ENCODE assay signal across 9 mouse cellular contexts in the genomic region with DNA sequence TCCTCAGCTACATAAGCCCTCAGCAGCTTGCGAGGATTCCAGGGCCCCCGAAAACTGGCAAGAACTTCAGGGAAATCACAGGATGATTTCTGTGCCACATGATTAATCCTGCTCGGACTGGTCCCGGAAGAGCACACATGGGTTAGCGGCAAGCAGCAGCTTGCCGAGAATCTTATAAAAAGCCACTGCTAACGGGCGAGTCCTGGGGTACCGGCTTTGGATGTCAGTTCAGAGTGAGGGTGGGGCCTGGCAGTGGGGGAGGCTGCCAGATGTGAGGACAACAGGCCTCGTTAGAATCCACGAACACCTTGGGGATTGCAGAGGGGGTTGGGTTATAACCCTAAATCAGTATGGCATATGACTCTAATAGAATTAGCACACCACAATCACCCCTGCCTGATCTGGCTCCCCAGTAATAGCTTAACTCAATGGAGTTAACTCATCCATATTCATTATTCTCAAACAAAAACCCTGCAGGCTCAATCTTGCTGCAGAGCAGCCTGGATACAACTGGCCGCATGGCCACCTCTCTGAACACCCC. TPM values are rescaled to one million over a fixed set of nuclear protein-coding genes. Genes with fewer than 3 reads are reported as not detected.
DNase-seq lines count a peak whose midpoint lies in the region; ATAC-seq lines count a peak whose summit lies in the region.
"Had no signal": no experiment of that assay in that cellular context is flagged by ENCODE, and none has a peak within 500 bp of the region (broad histone marks: within the 10 kb centered on the region; RNA-seq: fewer than 3 reads in every experiment).

No protein-coding gene starts in this region.

- peak overlapping the region; percentile 60 for H3K9ac ChIP-seq in forebrain, embryonic 13.5 days
- peak overlapping the region; percentile 59 for H3K9ac ChIP-seq in limb, embryonic 13.5 days

- peaks cover 17% of the 10 kb centered on the region for H3K36me3 ChIP-seq in forebrain, embryonic 13.5 days (ENCODE audit: poor library complexity, severe bottlenecking)
- peaks cover 13% of the 10 kb centered on the region for H3K36me3 ChIP-seq in limb, embryonic 13.5 days

- peak overlapping the region; percentile 49 for H3K4me3 ChIP-seq in forebrain, embryonic 13.5 days
- peak overlapping the region; percentile 34 for H3K4me3 ChIP-seq in limb, embryonic 13.5 days

- H3K27me3 ChIP-seq in forebrain, embryonic 13.5 days: no peaks in the 10 kb centered on the region
- no peaks in the 10 kb centered on the region for H3K27me3 ChIP-seq in limb, embryonic 13.5 days

- peak overlapping the region; percentile 80 for H3K27ac ChIP-seq in forebrain, embryonic 13.5 days
- H3K27ac ChIP-seq in limb, embryonic 13.5 days: peak overlapping the region; percentile 55; the same call in 1 of the 2 replicates

- peaks cover 48% of the 10 kb centered on the region for H3K4me1 ChIP-seq in forebrain, embryonic 13.5 days
- H3K4me1 ChIP-seq in limb, embryonic 13.5 days: peaks cover 66% of the 10 kb centered on the region

- DNase-seq in cerebellum, postnatal 10 days: peak; percentile 46 to 53
- DNase-seq in cerebellum, postnatal 4 days (ENCODE audit: low spot score in 2 of 2): no peak
- DNase-seq in 3T3-L1 (ENCODE audit: low read depth, low spot score): peak; percentile 48
- DNase-seq in adrenal gland, adult 8-10 months: no peak
- DNase-seq in ovary, postnatal 36 days (ENCODE audit: low spot score): no peak
- DNase-seq in cerebellum, adult 9-11 months: no peak
- DNase-seq: adrenal gland, postnatal 36 days had no signal

- 3% methylated on average over 12 of the region's 12 CpGs for WGBS in forebrain, embryonic 13.5 days
- 8% methylated on average over 12 of the region's 12 CpGs for WGBS in limb, embryonic 13.5 days

- ATAC-seq in forebrain, embryonic 13.5 days: peak; percentile 71
- ATAC-seq in limb, embryonic 13.5 days (ENCODE audit: low FRiP score, low read depth): peak; percentile 5; the same call in 1 of the 2 replicates

- peak overlapping the region; percentile 66 for H3K4me2 ChIP-seq in forebrain, embryonic 13.5 days
- peak overlapping the region; percentile 88 for H3K4me2 ChIP-seq in limb, embryonic 13.5 days (replicated peaks)

- H3K9me3 ChIP-seq in forebrain, embryonic 13.5 days (replicated peaks): peaks cover 6% of the 10 kb centered on the region
- H3K9me3 ChIP-seq in limb, embryonic 13.5 days: 0 out of 2 replicates have a peak, but pooled peaks cover 5% of the 10 kb centered on the region

RNA-seq across cellular contexts. Expression of gene Pdpn, which starts 2.3 kb away (rescaled TPM):
- 59.6 and 62.2 TPM in 2 replicates for polyA plus RNA-seq in forebrain, embryonic 13.5 days (2015; fragmentation: Nextera tagmentation; extraction: Ambion mirVana)
- polyA plus RNA-seq in limb, embryonic 13.5 days (2015; fragmentation: Nextera tagmentation; extraction: Ambion mirVana): 62.5 and 63.3 TPM in 2 replicates
- 10 to 100 TPM in 2 of 4 experiments, 1 to 10 TPM in 2; 6.6 to 13.7 (median 10.0) TPM for total RNA-seq in adrenal gland, adult 8-10 months (2022)

RNA-seq across cellular contexts. Expression of gene Lrrc38, which starts 52.5 kb away (rescaled TPM):
- polyA plus RNA-seq in forebrain, embryonic 13.5 days (2015; fragmentation: Nextera tagmentation; extraction: Ambion mirVana): not detected in 2 replicates
- 1.0 TPM in 2 replicates for polyA plus RNA-seq in limb, embryonic 13.5 days (2015; fragmentation: Nextera tagmentation; extraction: Ambion mirVana)
- total RNA-seq in adrenal gland, adult 8-10 months (2022): under 1 TPM; 0.29 to 0.70 (median 0.45) TPM

Comparison
In these comparisons a context has a peak if more than half of its experiments do, and no peak if none do; other contexts are left out.
1. DNase-seq: peak in cerebellum, postnatal 10 days (2 of 2) and 3T3-L1 (single experiment); none in cerebellum, postnatal 4 days (0 of 2), adrenal gland, adult 8-10 months (single experiment), ovary, postnatal 36 days (single experiment) and cerebellum, adult 9-11 months (single experiment).